Mouse (Mus musculus) intestine, postnatal 0 days (tissue): ENCODE data around the gene Mast4. TPM values are rescaled to one million over a fixed set of nuclear protein-coding genes. Genes with fewer than 3 reads are reported as not detected.

ENCODE experiments used
- ATAC-seq: fragments of 200-750 bp; cut with Nextera tagmentation; 2 replicates; pipeline ENCODE4 v1.8.0; 2017; ENCODE audit warnings: mild to moderate bottlenecking, moderate TSS enrichment, moderate library complexity
- H3K27ac ChIP-seq: fragments of 300-500 bp; sonication (generic); 2 replicates; pipeline ENCODE4 v1.5.1; 2014; ENCODE audit warnings: mild to moderate bottlenecking, low read depth, low read length, moderate library complexity
- H3K27me3 ChIP-seq: fragments of 300-500 bp; sonication (generic); replicated peaks from 2 replicates; pipeline ENCODE4 v1.6.1; 2014; ENCODE audit warnings: low read length, mixed read lengths; ENCODE audit not compliant: control insufficient read depth, insufficient read depth
- H3K36me3 ChIP-seq: fragments of 300-500 bp; sonication (generic); 2 replicates; pipeline ENCODE4 v1.6.1; 2014; ENCODE audit warnings: mild to moderate bottlenecking, moderate library complexity; ENCODE audit not compliant: control insufficient read depth, insufficient read depth
- H3K4me1 ChIP-seq: fragments of 300-500 bp; sonication (generic); replicated peaks from 2 replicates; pipeline ENCODE4 v1.6.1; 2014; ENCODE audit warnings: antibody characterized with exemption, low read length, mixed read lengths; ENCODE audit not compliant: control insufficient read depth, insufficient read depth
- H3K4me2 ChIP-seq: fragments of 300-500 bp; sonication (generic); replicated peaks from 2 replicates; pipeline ENCODE4 v1.6.1; 2014; ENCODE audit warnings: low read depth, mild to moderate bottlenecking, moderate library complexity
- H3K4me3 ChIP-seq: fragments of 300-500 bp; sonication (generic); 2 replicates; pipeline ENCODE4 v1.5.1; 2014; ENCODE audit warnings: low read depth, low read length
- H3K9ac ChIP-seq: fragments of 300-500 bp; sonication (generic); 2 replicates; pipeline ENCODE4 v1.6.1; 2014; ENCODE audit warnings: mild to moderate bottlenecking, low read depth, low read length
- H3K9me3 ChIP-seq: fragments of 300-500 bp; sonication (generic); 2 replicates; pipeline ENCODE4 v1.6.1; 2016; ENCODE audit warnings: mixed run types; ENCODE audit not compliant: control insufficient read depth
- CTCF ChIP-seq: sonication (generic); IDR thresholded peaks from 2 replicates; pipeline ENCODE4 v1.5.1; 2016; ENCODE audit warnings: low read depth, mild to moderate bottlenecking, control low read depth, antibody characterized with exemption, moderate library complexity
- WGBS: fragments of 180-500 bp; shearing (Covaris S2); extraction: QIAGEN DNeasy Blood & Tissue Kit; methylation state at CpG from one replicate; pipeline ENCODE4 v1.1.7; 2014; 5-methylcytosine and 5-hydroxymethylcytosine counted together
- polyA plus RNA-seq: library from polyadenylated mRNA; unstranded; fragments of >200 nt; fragmentation: Nextera tagmentation; extraction: Ambion mirVana; gene quantifications from 2 replicates; pipeline ENCODE4 v1.2.1, GENCODE M21; 2015

Gene Mast4
- polyA plus RNA-seq, 1 experiment from 2014 or later = 6.1 TPM

DNA sequence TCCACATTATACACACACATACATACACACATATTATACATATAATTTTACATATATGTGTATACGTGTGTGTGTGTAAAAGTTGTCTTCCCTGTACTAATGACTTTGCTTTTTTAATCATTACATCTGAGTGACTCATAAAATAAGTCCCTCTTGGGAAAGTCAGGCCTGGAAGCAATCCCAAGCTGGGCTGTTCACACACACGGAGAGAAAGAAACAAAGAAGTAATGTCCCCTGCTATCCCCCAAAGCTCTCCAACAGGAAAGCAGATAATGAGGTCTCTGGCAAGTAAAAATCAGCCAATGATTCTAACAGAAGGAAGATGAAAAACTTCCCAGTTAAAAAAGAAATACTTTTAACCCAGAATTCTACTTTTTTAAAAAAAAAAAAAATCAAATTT, 114.3 kb downstream of the Mast4 start:
- no peaks in the 10 kb centered on the region for H3K9me3 ChIP-seq
- no peak for TF ChIP-seq CTCF
- no peak for ATAC-seq
- H3K27me3 ChIP-seq = no peaks in the 10 kb centered on the region
- 39% methylated on average over 2 of the region's 2 CpGs for WGBS
- H3K4me3 ChIP-seq = no peak overlapping the region
- H3K36me3 ChIP-seq = no peaks in the 10 kb centered on the region
- no peak overlapping the region for H3K4me2 ChIP-seq
- no peaks in the 10 kb centered on the region for H3K4me1 ChIP-seq
- H3K9ac ChIP-seq = no peak overlapping the region
- no peak overlapping the region for H3K27ac ChIP-seq

DNA sequence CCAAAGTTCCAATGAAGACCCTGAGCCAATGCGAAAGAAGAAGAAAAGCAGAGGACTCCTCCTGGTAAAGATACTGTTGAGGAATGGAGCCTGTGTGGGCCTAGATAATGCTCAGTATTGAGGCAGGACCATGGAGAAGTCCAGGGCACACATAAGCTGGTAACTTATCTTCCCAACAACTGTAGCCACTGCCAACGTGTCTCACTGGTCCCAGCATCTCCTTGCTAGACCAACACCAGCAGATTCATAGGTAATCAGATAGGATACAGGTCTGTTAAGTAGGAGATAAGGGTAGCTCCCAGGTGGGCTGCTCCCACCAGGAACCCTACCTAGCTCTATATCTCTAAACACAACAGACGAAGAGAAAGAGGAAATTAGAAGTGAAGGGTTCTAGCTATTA, 116.8 kb downstream of the Mast4 start:
- Histone ChIP-seq H3K4me1 (no peaks in the 10 kb centered on the region), H3K4me3 (no peak overlapping the region), H3K36me3 (no peaks in the 10 kb centered on the region), H3K9ac (no peak overlapping the region), H3K4me2 (no peak overlapping the region), H3K9me3 (no peaks in the 10 kb centered on the region), H3K27ac (no peak overlapping the region), H3K27me3 (no peaks in the 10 kb centered on the region)
- TF ChIP-seq CTCF = no peak
- WGBS = 71% methylated on average over 3 of the region's 3 CpGs
- no peak for ATAC-seq

DNA sequence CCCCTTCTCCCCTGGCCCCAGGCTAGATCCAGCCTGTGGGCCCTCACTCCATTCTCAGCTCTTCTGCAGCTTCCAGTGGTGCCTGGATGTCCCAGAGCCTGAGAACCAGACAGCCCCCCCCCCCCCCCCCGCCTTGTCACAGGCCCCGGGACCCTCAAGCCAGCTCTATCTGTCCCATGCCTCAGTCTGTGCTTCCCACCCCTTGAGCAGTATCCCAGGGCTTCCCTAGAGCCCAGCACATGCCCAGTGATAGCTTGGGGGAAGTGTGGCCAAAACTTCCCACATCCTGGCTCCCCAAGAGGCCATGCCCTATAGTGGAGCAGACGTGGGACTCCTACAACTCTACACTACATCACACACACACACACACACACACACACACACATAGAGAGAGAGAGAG, 119.8 kb downstream of the Mast4 start:
- H3K27me3 ChIP-seq = no peaks in the 10 kb centered on the region
- no peaks in the 10 kb centered on the region for H3K4me1 ChIP-seq
- TF ChIP-seq CTCF = no peak
- no peak overlapping the region for H3K27ac ChIP-seq
- no peak overlapping the region for H3K9ac ChIP-seq
- H3K4me3 ChIP-seq = no peak overlapping the region
- no peak overlapping the region for H3K4me2 ChIP-seq
- H3K9me3 ChIP-seq = no peaks in the 10 kb centered on the region
- no peaks in the 10 kb centered on the region for H3K36me3 ChIP-seq
- no peak for ATAC-seq
- WGBS = 82% methylated on average over 3 of the region's 3 CpGs

DNA sequence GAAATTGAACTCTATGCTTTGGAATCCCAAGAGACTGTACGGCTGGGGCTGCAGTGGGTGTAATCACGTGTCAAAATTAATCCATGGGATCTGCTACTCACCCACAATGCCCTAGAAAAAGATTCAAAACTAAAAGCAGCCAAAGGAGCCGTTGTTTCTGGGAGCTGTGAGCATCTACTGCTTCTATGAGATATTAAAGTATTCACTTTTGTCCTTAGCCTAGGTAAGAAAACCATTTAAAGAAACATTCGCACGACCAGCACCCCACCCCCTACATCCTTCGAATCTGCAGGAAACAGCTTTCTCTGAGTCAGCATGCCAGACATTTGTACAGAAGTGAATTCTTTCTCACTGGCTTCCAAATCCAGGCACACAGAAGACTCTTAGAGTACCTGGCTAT, 122.3 kb downstream of the Mast4 start:
- no peak overlapping the region for H3K4me2 ChIP-seq
- no peaks in the 10 kb centered on the region for H3K4me1 ChIP-seq
- no peak for ATAC-seq
- WGBS = 58% methylated on average over 6 of the region's 6 CpGs
- H3K9me3 ChIP-seq = no peaks in the 10 kb centered on the region
- no peak overlapping the region for H3K4me3 ChIP-seq
- no peak for TF ChIP-seq CTCF
- H3K9ac ChIP-seq = no peak overlapping the region
- no peaks in the 10 kb centered on the region for H3K27me3 ChIP-seq
- no peak overlapping the region for H3K27ac ChIP-seq
- no peaks in the 10 kb centered on the region for H3K36me3 ChIP-seq

DNA sequence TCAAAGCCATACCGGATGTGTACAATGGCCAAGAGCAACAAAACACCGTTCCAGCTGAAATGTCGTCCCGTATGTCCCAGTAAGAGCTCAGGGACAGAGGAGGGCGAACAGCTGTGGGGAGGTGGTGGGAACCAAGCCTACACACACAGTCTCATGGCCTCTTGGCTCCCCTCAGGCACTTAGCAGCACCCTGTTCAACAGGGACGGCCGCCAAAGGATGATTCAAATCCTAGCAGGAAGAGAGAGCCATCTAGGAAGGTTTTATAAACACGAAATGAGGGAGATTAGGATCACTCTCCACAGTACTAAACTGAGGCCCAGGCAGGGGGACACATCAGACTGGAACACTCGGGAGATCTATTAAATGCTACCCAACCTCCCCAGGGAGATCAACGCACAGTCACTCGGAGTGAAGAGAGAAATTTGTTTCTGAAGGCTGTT, 122.8 kb downstream of the Mast4 start:
- no peak for ATAC-seq
- H3K4me3 ChIP-seq = no peak overlapping the region
- no peaks in the 10 kb centered on the region for H3K27me3 ChIP-seq
- no peaks in the 10 kb centered on the region for H3K9me3 ChIP-seq
- H3K27ac ChIP-seq = no peak overlapping the region
- TF ChIP-seq CTCF = no peak
- no peaks in the 10 kb centered on the region for H3K4me1 ChIP-seq
- no peak overlapping the region; the same call in 1 of the 2 replicates for H3K4me2 ChIP-seq
- H3K36me3 ChIP-seq = no peaks in the 10 kb centered on the region
- no peak overlapping the region for H3K9ac ChIP-seq
- 50% methylated on average over 11 of the region's 11 CpGs for WGBS

DNA sequence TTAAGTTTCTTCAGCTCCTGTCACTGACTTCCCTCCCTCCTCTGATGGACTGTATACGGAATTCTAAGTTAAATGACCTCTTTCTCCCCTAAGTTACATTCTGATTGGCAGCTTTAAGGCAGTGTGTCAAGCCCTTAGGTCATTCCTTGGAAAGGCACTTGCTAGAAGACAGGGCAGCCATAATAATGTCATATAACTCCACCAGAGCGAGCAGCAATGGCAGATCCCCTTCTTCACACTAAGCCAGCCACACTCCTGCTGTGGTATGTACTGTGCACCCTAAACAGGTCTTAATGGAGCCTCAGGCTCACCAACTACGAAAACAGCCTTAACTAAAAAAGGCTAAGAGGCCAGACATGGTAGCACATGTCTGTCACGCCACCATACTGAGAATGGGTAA, 123.6 kb downstream of the Mast4 start:
- Histone ChIP-seq H3K27ac (no peak overlapping the region), H3K4me1 (no peaks in the 10 kb centered on the region), H3K36me3 (no peaks in the 10 kb centered on the region), H3K9ac (no peak overlapping the region), H3K9me3 (no peaks in the 10 kb centered on the region), H3K4me3 (no peak overlapping the region), H3K27me3 (no peaks in the 10 kb centered on the region), H3K4me2 (no peak overlapping the region)
- 89% methylated on average over 4 of the region's 4 CpGs for WGBS
- TF ChIP-seq CTCF = no peak
- ATAC-seq = no peak

DNA sequence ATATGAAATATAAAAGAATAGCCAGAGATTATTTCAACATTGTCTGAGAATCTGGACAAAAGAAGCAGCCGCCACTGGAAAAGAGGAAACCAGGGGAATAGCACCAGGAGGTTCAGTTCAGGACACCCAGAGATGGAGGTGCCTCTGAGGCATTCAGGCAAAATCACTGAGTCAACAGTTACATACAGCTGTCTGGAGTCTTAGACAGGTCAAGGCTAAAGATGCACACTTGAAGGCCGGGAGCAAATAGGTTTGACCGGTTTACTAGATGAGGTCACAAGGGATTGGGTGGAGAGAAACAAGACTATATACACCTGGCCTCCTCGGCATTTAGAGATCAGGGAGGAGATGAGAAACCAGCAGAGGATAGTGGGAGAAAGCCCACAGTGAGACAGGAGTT, 127.1 kb downstream of the Mast4 start:
- H3K9ac ChIP-seq = no peak overlapping the region
- no peaks in the 10 kb centered on the region for H3K36me3 ChIP-seq
- no peak overlapping the region for H3K27ac ChIP-seq
- H3K9me3 ChIP-seq = no peaks in the 10 kb centered on the region
- H3K4me1 ChIP-seq = no peaks in the 10 kb centered on the region
- H3K27me3 ChIP-seq = no peaks in the 10 kb centered on the region
- no peak for ATAC-seq
- no peak for TF ChIP-seq CTCF
- no peak overlapping the region for H3K4me2 ChIP-seq
- WGBS = 67% methylated on average over 4 of the region's 4 CpGs
- H3K4me3 ChIP-seq = no peak overlapping the region
